Mouse (Mus musculus): ENCODE data around the gene Hoxb8. TPM values are rescaled to one million over a fixed set of nuclear protein-coding genes. Genes with fewer than 3 reads are reported as not detected.

Gene Hoxb8
- polyA plus RNA-seq, 1 experiment from 2014 or later = 15.1 TPM

GRCm38 (mm10) chr11:96282795-96283430, 1.2 kb downstream of the Hoxb8 start:
- peak overlapping the region; percentile 43 for H3K4me3 ChIP-seq (ENCODE audit: low read length)
- H3K27me3 ChIP-seq (replicated peaks; ENCODE audit: control insufficient read depth, insufficient read depth, low read length) = peaks cover 63% of the 10 kb centered on the region
- WGBS = under 1% methylated on average over 47 of the region's 49 CpGs
- no peak for ATAC-seq
- H3K4me2 ChIP-seq (ENCODE audit: low read length) = peak overlapping the region; percentile 21
- peak overlapping the region; percentile 83 for H3K27ac ChIP-seq (ENCODE audit: low read depth, low read length)
- peaks cover 3% of the 10 kb centered on the region; the same call in 1 of the 2 replicates for H3K9me3 ChIP-seq (ENCODE audit: control insufficient read depth, low read length)
- H3K9ac ChIP-seq (ENCODE audit: low read depth, low read length) = peak overlapping the region; percentile 59
- H3K4me1 ChIP-seq (ENCODE audit: control insufficient read depth, insufficient read depth, low read depth, low read length) = peaks cover 2% of the 10 kb centered on the region; the same call in 1 of the 2 replicates
- H3K36me3 ChIP-seq (ENCODE audit: control insufficient read depth, insufficient read depth, low read length) = no peaks in the 10 kb centered on the region

DNA sequence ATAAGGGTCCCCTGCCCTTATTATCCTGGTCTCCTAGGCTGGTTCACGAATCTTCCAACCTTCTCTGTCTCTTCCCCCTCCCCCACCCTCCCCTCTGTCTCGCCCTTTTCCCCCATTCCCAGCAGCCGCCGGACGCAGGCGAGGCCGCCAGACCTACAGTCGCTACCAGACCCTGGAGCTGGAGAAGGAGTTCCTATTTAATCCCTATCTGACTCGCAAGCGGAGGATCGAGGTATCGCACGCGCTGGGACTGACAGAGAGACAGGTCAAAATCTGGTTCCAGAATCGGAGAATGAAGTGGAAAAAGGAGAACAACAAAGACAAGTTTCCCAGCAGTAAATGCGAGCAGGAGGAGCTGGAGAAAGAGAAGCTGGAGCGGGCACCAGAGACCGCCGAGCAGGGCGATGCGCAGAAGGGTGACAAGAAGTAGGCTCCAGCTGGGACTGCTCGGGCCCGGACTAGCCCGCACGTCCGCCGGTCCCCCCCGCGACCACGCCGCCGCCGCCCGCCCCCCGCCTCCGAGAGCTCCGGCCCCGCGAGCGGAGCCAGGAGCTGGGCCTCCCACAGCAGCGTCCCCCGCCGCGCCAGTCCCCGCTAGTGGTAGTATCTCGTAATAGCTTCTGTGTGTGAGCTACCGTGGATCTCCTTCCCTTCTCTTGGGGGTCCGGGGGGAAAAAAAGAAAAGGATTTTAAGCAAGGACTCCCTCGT, 2.5 kb downstream of the Hoxb8 start:
- H3K4me1 ChIP-seq (ENCODE audit: control insufficient read depth, insufficient read depth, low read depth, low read length) = peaks cover 2% of the 10 kb centered on the region; the same call in 1 of the 2 replicates
- no peak; the same call in 1 of the 2 replicates for ATAC-seq
- no peaks in the 10 kb centered on the region for H3K36me3 ChIP-seq (ENCODE audit: control insufficient read depth, insufficient read depth, low read length)
- H3K4me2 ChIP-seq (ENCODE audit: low read length) = peak overlapping the region; percentile 52
- peak overlapping the region; percentile 59 for H3K9ac ChIP-seq (ENCODE audit: low read depth, low read length)
- H3K9me3 ChIP-seq (ENCODE audit: control insufficient read depth, low read length) = peaks cover 3% of the 10 kb centered on the region; the same call in 1 of the 2 replicates
- under 1% methylated on average over 47 of the region's 49 CpGs for WGBS
- peak overlapping the region; percentile 43 for H3K4me3 ChIP-seq (ENCODE audit: low read length)
- peaks cover 64% of the 10 kb centered on the region for H3K27me3 ChIP-seq (replicated peaks; ENCODE audit: control insufficient read depth, insufficient read depth, low read length)
- H3K27ac ChIP-seq (ENCODE audit: low read depth, low read length) = peak overlapping the region; percentile 83

GRCm38 (mm10) chr11:96284774-96285734, 3.3 kb downstream of the Hoxb8 start:
- no peaks in the 10 kb centered on the region for H3K36me3 ChIP-seq (ENCODE audit: control insufficient read depth, insufficient read depth, low read length)
- H3K4me3 ChIP-seq (ENCODE audit: low read length) = peak overlapping the region; percentile 43
- peaks cover 3% of the 10 kb centered on the region; the same call in 1 of the 2 replicates for H3K9me3 ChIP-seq (ENCODE audit: control insufficient read depth, low read length)
- WGBS = 1% methylated on average over 33 of the region's 37 CpGs
- peaks cover 2% of the 10 kb centered on the region; the same call in 1 of the 2 replicates for H3K4me1 ChIP-seq (ENCODE audit: control insufficient read depth, insufficient read depth, low read depth, low read length)
- H3K27ac ChIP-seq (ENCODE audit: low read depth, low read length) = peak overlapping the region; percentile 83
- H3K27me3 ChIP-seq (replicated peaks; ENCODE audit: control insufficient read depth, insufficient read depth, low read length) = peaks cover 66% of the 10 kb centered on the region
- H3K4me2 ChIP-seq (ENCODE audit: low read length) = peak overlapping the region; percentile 52
- ATAC-seq = peak; percentile 70
- H3K9ac ChIP-seq (ENCODE audit: low read depth, low read length) = peak overlapping the region; percentile 59

- Histone ChIP-seq H3K27me3 (replicated peaks; ENCODE audit: control insufficient read depth, insufficient read depth, low read length) (peaks cover 60% of the 10 kb centered on the region), H3K27ac (ENCODE audit: low read depth, low read length) (peak within 1 kb of the TSS; percentile 80), H3K36me3 (ENCODE audit: control insufficient read depth, insufficient read depth, low read length) (no peaks in the 10 kb centered on the region), H3K4me3 (ENCODE audit: low read length) (peak within 1 kb of the TSS; percentile 43), H3K4me1 (ENCODE audit: control insufficient read depth, insufficient read depth, low read depth, low read length) (peaks cover 2% of the 10 kb centered on the region; the same call in 1 of the 2 replicates), H3K9me3 (ENCODE audit: control insufficient read depth, low read length) (peaks cover 3% of the 10 kb centered on the region; the same call in 1 of the 2 replicates), H3K4me2 (ENCODE audit: low read length) (peak within 1 kb of the TSS; percentile 49), H3K9ac (ENCODE audit: low read depth, low read length) (peak within 1 kb of the TSS; percentile 60)
- ATAC-seq = no peak
- WGBS = 1% methylated on average over 43 of the region's 43 CpGs
Observed at GRCm38 (mm10) chr11:96285771-96286738, 4.3 kb downstream of the Hoxb8 start, which contains the start of gene Hoxb7. Hoxb7 (plus strand) TSS chr11:96286623.

- peak overlapping the region; percentile 80 for H3K27ac ChIP-seq (ENCODE audit: low read depth, low read length)
- ATAC-seq = no peak
- H3K9me3 ChIP-seq (ENCODE audit: control insufficient read depth, low read length) = peaks cover 3% of the 10 kb centered on the region; the same call in 1 of the 2 replicates
- peak overlapping the region; percentile 43 for H3K4me3 ChIP-seq (ENCODE audit: low read length)
- peak overlapping the region; percentile 49 for H3K4me2 ChIP-seq (ENCODE audit: low read length)
- peaks cover 57% of the 10 kb centered on the region for H3K27me3 ChIP-seq (replicated peaks; ENCODE audit: control insufficient read depth, insufficient read depth, low read length)
- H3K9ac ChIP-seq (ENCODE audit: low read depth, low read length) = peak overlapping the region; percentile 60
- H3K36me3 ChIP-seq (ENCODE audit: control insufficient read depth, insufficient read depth, low read length) = no peaks in the 10 kb centered on the region
- 2% methylated on average over 55 of the region's 55 CpGs for WGBS
- H3K4me1 ChIP-seq (ENCODE audit: control insufficient read depth, insufficient read depth, low read depth, low read length) = peaks cover 2% of the 10 kb centered on the region; the same call in 1 of the 2 replicates
Observed at GRCm38 (mm10) chr11:96286739-96287385, 5.2 kb downstream of the Hoxb8 start.

GRCm38 (mm10) chr11:96287411-96287810, 5.7 kb downstream of the Hoxb8 start:
- peak overlapping the region; percentile 49 for H3K4me2 ChIP-seq (ENCODE audit: low read length)
- H3K36me3 ChIP-seq (ENCODE audit: control insufficient read depth, insufficient read depth, low read length) = no peaks in the 10 kb centered on the region
- peak overlapping the region; percentile 43 for H3K4me3 ChIP-seq (ENCODE audit: low read length)
- peak overlapping the region; percentile 60; the same call in 1 of the 2 replicates for H3K9ac ChIP-seq (ENCODE audit: low read depth, low read length)
- H3K27me3 ChIP-seq (replicated peaks; ENCODE audit: control insufficient read depth, insufficient read depth, low read length) = peaks cover 57% of the 10 kb centered on the region
- peaks cover 2% of the 10 kb centered on the region; the same call in 1 of the 2 replicates for H3K4me1 ChIP-seq (ENCODE audit: control insufficient read depth, insufficient read depth, low read depth, low read length)
- peak overlapping the region; percentile 80 for H3K27ac ChIP-seq (ENCODE audit: low read depth, low read length)
- under 1% methylated on average over 9 of the region's 9 CpGs for WGBS
- ATAC-seq = 0 out of 2 replicates have a peak, but pooled peaks have one; percentile 35
- peaks cover 3% of the 10 kb centered on the region; the same call in 1 of the 2 replicates for H3K9me3 ChIP-seq (ENCODE audit: control insufficient read depth, low read length)

GRCm38 (mm10) chr11:96288455-96289221, 6.9 kb downstream of the Hoxb8 start:
- Histone ChIP-seq H3K4me1 (ENCODE audit: control insufficient read depth, insufficient read depth, low read depth, low read length) (peaks cover 2% of the 10 kb centered on the region; the same call in 1 of the 2 replicates), H3K9me3 (ENCODE audit: control insufficient read depth, low read length) (peaks cover 3% of the 10 kb centered on the region; the same call in 1 of the 2 replicates), H3K27ac (ENCODE audit: low read depth, low read length) (no peak overlapping the region), H3K9ac (ENCODE audit: low read depth, low read length) (no peak overlapping the region), H3K4me3 (ENCODE audit: low read length) (no peak overlapping the region), H3K4me2 (ENCODE audit: low read length) (peak overlapping the region; percentile 49), H3K27me3 (replicated peaks; ENCODE audit: control insufficient read depth, insufficient read depth, low read length) (peaks cover 57% of the 10 kb centered on the region), H3K36me3 (ENCODE audit: control insufficient read depth, insufficient read depth, low read length) (no peaks in the 10 kb centered on the region)
- no peak for ATAC-seq
- 3% methylated on average over 1 of the region's 1 CpGs for WGBS

Data from hindbrain, embryonic 16.5 days (tissue).